Mouse (Mus musculus) heart, embryonic 11.5 days (tissue): ENCODE data around the gene Ncor2. TPM values are rescaled to one million over a fixed set of nuclear protein-coding genes. Genes with fewer than 3 reads are reported as not detected.
A peak's percentile ranks its signal among the peaks of the same experiment; 100 is the strongest.

Source experiments
- ATAC-seq: fragments of 200-750 bp; cut with Nextera tagmentation; replicated peaks from 2 replicates; pipeline ENCODE4 v1.8.0; 2017; ENCODE audit warnings: moderate library complexity; ENCODE audit not compliant: insufficient number of reproducible peaks, low FRiP score, low TSS enrichment
- H3K27ac ChIP-seq: fragments of 300-500 bp; sonication (generic); 2 replicates; pipeline ENCODE4 v1.5.1; 2014; ENCODE audit warnings: mild to moderate bottlenecking, low read depth, low read length
- H3K27me3 ChIP-seq: fragments of 300-500 bp; sonication (generic); 2 replicates; pipeline ENCODE4 v1.6.1; 2014; ENCODE audit warnings: mild to moderate bottlenecking, low read length, mixed read lengths; ENCODE audit not compliant: control insufficient read depth, insufficient read depth
- H3K36me3 ChIP-seq: fragments of 300-500 bp; sonication (generic); 2 replicates; pipeline ENCODE4 v1.6.1; 2014; ENCODE audit warnings: mild to moderate bottlenecking, low read length, moderate library complexity, mixed read lengths; ENCODE audit not compliant: control insufficient read depth, insufficient read depth
- H3K4me1 ChIP-seq: fragments of 300-500 bp; sonication (generic); 2 replicates; pipeline ENCODE4 v1.6.1; 2014; ENCODE audit warnings: low read length; ENCODE audit not compliant: control insufficient read depth, insufficient read depth
- H3K4me2 ChIP-seq: fragments of 300-500 bp; sonication (generic); 2 replicates; pipeline ENCODE4 v1.6.1; 2014; ENCODE audit warnings: mild to moderate bottlenecking, moderate library complexity
- H3K4me3 ChIP-seq: fragments of 300-500 bp; sonication (generic); 2 replicates; pipeline ENCODE4 v1.5.1; 2014; ENCODE audit warnings: low read depth, low read length
- H3K9ac ChIP-seq: fragments of 300-500 bp; sonication (generic); 2 replicates; pipeline ENCODE4 v1.6.1; 2014; ENCODE audit warnings: mild to moderate bottlenecking, low read depth, low read length, moderate library complexity
- H3K9me3 ChIP-seq: fragments of 300-500 bp; sonication (generic); replicated peaks from 2 replicates; pipeline ENCODE4 v1.6.1; 2016; ENCODE audit warnings: low read length; ENCODE audit not compliant: control insufficient read depth
- WGBS: fragments of 180-500 bp; shearing (Covaris S2); extraction: QIAGEN DNeasy Blood & Tissue Kit; methylation state at CpG from one replicate; pipeline ENCODE4 v1.1.7; 2014; ENCODE audit not compliant: insufficient replicate concordance; 5-methylcytosine and 5-hydroxymethylcytosine counted together
- polyA plus RNA-seq: library from polyadenylated mRNA; unstranded; fragments of >200 nt; fragmentation: Nextera tagmentation; extraction: Ambion mirVana; gene quantifications from 2 replicates; pipeline ENCODE4 v1.2.1, GENCODE M21; 2014

Gene Ncor2
- polyA plus RNA-seq, 1 experiment from 2014 or later, result 18.8 TPM

GRCm38 (mm10) chr5:125016421-125017242 is 162.4 kb downstream of the Ncor2 start:
- Histone ChIP-seq H3K4me2 (no peak overlapping the region), H3K4me1 (no peaks in the 10 kb centered on the region), H3K36me3 (peaks cover 30% of the 10 kb centered on the region), H3K27me3 (no peaks in the 10 kb centered on the region), H3K27ac (no peak overlapping the region), H3K4me3 (no peak overlapping the region), H3K9me3 (no peaks in the 10 kb centered on the region), H3K9ac (no peak overlapping the region)
- no peak for ATAC-seq
- WGBS, result 83% methylated on average over 17 of the region's 17 CpGs

GRCm38 (mm10) chr5:125015576-125015975 is 163.4 kb downstream of the Ncor2 start:
- no peaks in the 10 kb centered on the region for H3K27me3 ChIP-seq
- 77% methylated on average over 9 of the region's 9 CpGs for WGBS
- H3K36me3 ChIP-seq, result peaks cover 35% of the 10 kb centered on the region
- no peaks in the 10 kb centered on the region for H3K9me3 ChIP-seq
- H3K4me2 ChIP-seq, result no peak overlapping the region
- H3K4me1 ChIP-seq, result no peaks in the 10 kb centered on the region
- H3K9ac ChIP-seq, result no peak overlapping the region
- no peak overlapping the region for H3K4me3 ChIP-seq
- no peak for ATAC-seq
- no peak overlapping the region for H3K27ac ChIP-seq

- no peak overlapping the region for H3K4me2 ChIP-seq
- no peak overlapping the region for H3K27ac ChIP-seq
- peaks cover 35% of the 10 kb centered on the region for H3K36me3 ChIP-seq
- H3K9ac ChIP-seq, result no peak overlapping the region
- no peak for ATAC-seq
- no peaks in the 10 kb centered on the region for H3K27me3 ChIP-seq
- H3K9me3 ChIP-seq, result no peaks in the 10 kb centered on the region
- 87% methylated on average over 3 of the region's 3 CpGs for WGBS
- no peak overlapping the region for H3K4me3 ChIP-seq
- H3K4me1 ChIP-seq, result no peaks in the 10 kb centered on the region
Observed at GRCm38 (mm10) chr5:125015066-125015465, 164.0 kb downstream of the Ncor2 start.

GRCm38 (mm10) chr5:125014497-125014896 is 164.5 kb downstream of the Ncor2 start:
- Histone ChIP-seq H3K4me1 (no peaks in the 10 kb centered on the region), H3K9ac (no peak overlapping the region), H3K9me3 (no peaks in the 10 kb centered on the region), H3K4me2 (no peak overlapping the region), H3K36me3 (peaks cover 35% of the 10 kb centered on the region), H3K27ac (no peak overlapping the region), H3K4me3 (no peak overlapping the region), H3K27me3 (no peaks in the 10 kb centered on the region)
- ATAC-seq, result no peak
- 51% methylated on average over 7 of the region's 7 CpGs for WGBS

- Histone ChIP-seq H3K27ac (no peak overlapping the region), H3K27me3 (no peaks in the 10 kb centered on the region), H3K4me3 (no peak overlapping the region), H3K4me1 (peaks cover 2% of the 10 kb centered on the region), H3K36me3 (peaks cover 18% of the 10 kb centered on the region), H3K9me3 (no peaks in the 10 kb centered on the region), H3K9ac (no peak overlapping the region), H3K4me2 (no peak overlapping the region)
- ATAC-seq, result no peak
- 90% methylated on average over 8 of the region's 8 CpGs for WGBS
Observed at GRCm38 (mm10) chr5:125011628-125012027, 167.4 kb downstream of the Ncor2 start.

- 88% methylated on average over 24 of the region's 24 CpGs for WGBS
- peaks cover 7% of the 10 kb centered on the region for H3K4me1 ChIP-seq
- H3K36me3 ChIP-seq, result peaks cover 13% of the 10 kb centered on the region
- ATAC-seq, result no peak
- no peaks in the 10 kb centered on the region for H3K27me3 ChIP-seq
- no peak overlapping the region for H3K4me2 ChIP-seq
- no peaks in the 10 kb centered on the region for H3K9me3 ChIP-seq
- H3K4me3 ChIP-seq, result no peak overlapping the region
- no peak overlapping the region for H3K27ac ChIP-seq
- no peak overlapping the region for H3K9ac ChIP-seq
Observed at GRCm38 (mm10) chr5:125011166-125011565, 167.9 kb downstream of the Ncor2 start.

GRCm38 (mm10) chr5:125006896-125007295 is 172.1 kb downstream of the Ncor2 start:
- peaks cover 24% of the 10 kb centered on the region for H3K4me1 ChIP-seq
- H3K4me2 ChIP-seq, result no peak overlapping the region
- peaks cover 8% of the 10 kb centered on the region for H3K36me3 ChIP-seq
- no peak overlapping the region for H3K4me3 ChIP-seq
- WGBS, result 80% methylated on average over 5 of the region's 5 CpGs
- no peak overlapping the region for H3K27ac ChIP-seq
- H3K9me3 ChIP-seq, result no peaks in the 10 kb centered on the region
- H3K9ac ChIP-seq, result no peak overlapping the region
- no peak for ATAC-seq
- H3K27me3 ChIP-seq, result peaks cover 23% of the 10 kb centered on the region

GRCm38 (mm10) chr5:125005871-125006652 is 173.0 kb downstream of the Ncor2 start:
- Histone ChIP-seq H3K4me2 (no peak overlapping the region; the same call in 1 of the 2 replicates), H3K9ac (no peak overlapping the region), H3K4me3 (no peak overlapping the region), H3K9me3 (no peaks in the 10 kb centered on the region), H3K27me3 (peaks cover 25% of the 10 kb centered on the region), H3K36me3 (peaks cover 4% of the 10 kb centered on the region; the same call in 1 of the 2 replicates), H3K4me1 (peaks cover 24% of the 10 kb centered on the region), H3K27ac (no peak overlapping the region)
- WGBS, result 46% methylated on average over 9 of the region's 9 CpGs
- ATAC-seq, result 0 out of 2 replicates have a peak, but pooled peaks have one; percentile 16
